Mouse (Mus musculus) C2C12 (cell line): ENCODE data around the gene Mtmr4.

Experiments used
- CEBPB ChIP-seq: IDR thresholded peaks from one replicate; pipeline ENCODE4 v1.6.1; 2011; ENCODE audit warnings: low read depth, mild to moderate bottlenecking, control low read depth, moderate library complexity
- CTCF ChIP-seq: IDR thresholded peaks from one replicate; pipeline ENCODE4 v1.5.1; 2011; ENCODE audit not compliant: control insufficient read depth, insufficient read depth, insufficient read length
- FOSL1 ChIP-seq: IDR thresholded peaks from one replicate; pipeline ENCODE4 v1.8.0; 2011; ENCODE audit warnings: mild to moderate bottlenecking, low read length; ENCODE audit not compliant: poor library complexity, insufficient read depth, severe bottlenecking
- MAX ChIP-seq: IDR thresholded peaks from one replicate; pipeline ENCODE4 v1.6.1; 2011; ENCODE audit warnings: mild to moderate bottlenecking, control low read depth
- MYOD1 ChIP-seq: IDR thresholded peaks from one replicate; pipeline ENCODE4 v1.6.1; 2011; ENCODE audit warnings: low read depth; ENCODE audit not compliant: control insufficient read depth, insufficient read length
- MYOG ChIP-seq: IDR thresholded peaks from one replicate; pipeline ENCODE4 v1.6.1; 2011; ENCODE audit not compliant: control insufficient read depth, insufficient read length; ENCODE audit errors: extremely low read depth
- USF1 ChIP-seq: IDR thresholded peaks from one replicate; pipeline ENCODE4 v1.6.1; 2011; ENCODE audit warnings: low read depth, mild to moderate bottlenecking, control low read depth, moderate library complexity

DNA sequence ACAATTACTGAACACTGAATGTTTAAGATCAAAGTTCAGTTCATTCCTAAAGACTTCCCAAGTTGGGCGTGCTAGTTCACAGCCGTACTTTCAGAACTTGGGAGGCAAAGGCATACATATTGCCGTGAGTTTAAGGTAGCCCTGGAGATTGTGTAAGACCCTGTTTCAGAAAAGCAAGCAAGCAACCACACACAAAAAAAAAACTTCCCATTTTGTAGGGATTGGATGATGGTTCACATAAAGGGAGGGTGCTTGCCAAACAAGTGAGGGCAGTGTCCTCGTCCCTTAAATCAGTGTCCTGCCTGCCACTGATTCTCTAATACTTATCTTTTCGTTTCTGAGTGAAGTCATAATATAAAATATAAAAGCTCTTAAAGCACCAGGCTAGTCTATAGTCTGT, 62.7 kb downstream of the Mtmr4 start:
- TF ChIP-seq CTCF (no peak), MYOD1 (no peak), USF1 (no peak), FOSL1 (no peak), MAX (no peak), CEBPB (no peak), MYOG (no peak)
